Mouse (Mus musculus): Measurements from ENCODE around the gene Fads6.

The Fads6 gene

GRCm38 (mm10) chr11:115257775-115258510, 39.5 kb downstream of the Fads6 start:
- DNase-seq (ENCODE audit: low spot score), result no peak

GRCm38 (mm10) chr11:115251258-115251657, 46.2 kb downstream of the Fads6 start:
- DNase-seq (ENCODE audit: low spot score), result no peak

GRCm38 (mm10) chr11:115250405-115251090, 46.9 kb downstream of the Fads6 start:
- DNase-seq (ENCODE audit: low spot score), result no peak

- DNase-seq (ENCODE audit: low spot score), result no peak
Measured at GRCm38 (mm10) chr11:115249721-115250404, 47.6 kb downstream of the Fads6 start.

GRCm38 (mm10) chr11:115247945-115248344, 49.5 kb downstream of the Fads6 start:
- DNase-seq (ENCODE audit: low spot score), result no peak

- DNase-seq (ENCODE audit: low spot score), result no peak
Measured at GRCm38 (mm10) chr11:115247240-115247639, 50.2 kb downstream of the Fads6 start.

GRCm38 (mm10) chr11:115246386-115246785, 51.1 kb downstream of the Fads6 start:
- no peak for DNase-seq (ENCODE audit: low spot score)

GRCm38 (mm10) chr11:115244840-115245239, 52.6 kb downstream of the Fads6 start:
- no peak for DNase-seq (ENCODE audit: low spot score)

- no peak for DNase-seq (ENCODE audit: low spot score)
Measured at GRCm38 (mm10) chr11:115243783-115244182, 53.7 kb downstream of the Fads6 start.

GRCm38 (mm10) chr11:115242746-115243145, 54.7 kb downstream of the Fads6 start:
- DNase-seq (ENCODE audit: low spot score), result no peak

- DNase-seq (ENCODE audit: low spot score), result no peak
Measured at GRCm38 (mm10) chr11:115241402-115241801, 56.1 kb downstream of the Fads6 start.

GRCm38 (mm10) chr11:115236570-115236969, 60.9 kb downstream of the Fads6 start:
- DNase-seq (ENCODE audit: low spot score), result no peak

- DNase-seq (ENCODE audit: low spot score), result no peak
Measured at GRCm38 (mm10) chr11:115234320-115235044, 63.0 kb downstream of the Fads6 start.

GRCm38 (mm10) chr11:115233526-115234290, 63.8 kb downstream of the Fads6 start:
- no peak for DNase-seq (ENCODE audit: low spot score)

GRCm38 (mm10) chr11:115232889-115233288, 64.6 kb downstream of the Fads6 start:
- DNase-seq (ENCODE audit: low spot score), result no peak

- DNase-seq (ENCODE audit: low spot score), result no peak
Measured at GRCm38 (mm10) chr11:115231924-115232323, 65.5 kb downstream of the Fads6 start.

- DNase-seq (ENCODE audit: low spot score), result peak; percentile 19
Measured at GRCm38 (mm10) chr11:115231168-115231915, 66.1 kb downstream of the Fads6 start.

Data from spleen, adult 12 weeks (tissue).